Mouse (Mus musculus) embryonic facial prominence, embryonic 14.5 days (tissue): ENCODE measurements at regions not wholly inside any gene's neighbourhood (a gene's known extent, or its start where the extent isn't known, plus 50 kb on each side); places are given as distances from the start of the nearest gene placed in this dataset.

Experiments
- ATAC-seq: fragments of 200-750 bp; cut with Nextera tagmentation; 2 replicates; pipeline ENCODE4 v1.8.0; 2017; ENCODE audit warnings: low read depth, moderate number of reproducible peaks, moderate TSS enrichment
- DNase-seq: peaks from one replicate; pipeline ENCODE4 v3.0.0-alpha.2; 2015; ENCODE audit warnings: low spot score
- H3K27ac ChIP-seq: fragments of 300-500 bp; sonication (generic); replicated peaks from 2 replicates; pipeline ENCODE4 v1.5.1; 2014; ENCODE audit warnings: low read depth, mild to moderate bottlenecking, low read length, moderate library complexity
- H3K27me3 ChIP-seq: fragments of 300-500 bp; sonication (generic); replicated peaks from 2 replicates; pipeline ENCODE4 v1.6.1; 2014; ENCODE audit warnings: low read length; ENCODE audit not compliant: control insufficient read depth, insufficient read depth
- H3K36me3 ChIP-seq: fragments of 300-500 bp; sonication (generic); 2 replicates; pipeline ENCODE4 v1.6.1; 2014; ENCODE audit warnings: low read length, mixed read lengths; ENCODE audit not compliant: control insufficient read depth, insufficient read depth
- H3K4me1 ChIP-seq: fragments of 300-500 bp; sonication (generic); 2 replicates; pipeline ENCODE4 v1.6.1; 2014; ENCODE audit warnings: antibody characterized with exemption, low read length; ENCODE audit not compliant: control insufficient read depth, insufficient read depth
- H3K4me2 ChIP-seq: fragments of 300-500 bp; sonication (generic); 2 replicates; pipeline ENCODE4 v1.6.1; 2014; ENCODE audit warnings: low read depth, mild to moderate bottlenecking, low read length, moderate library complexity, mixed read lengths
- H3K4me3 ChIP-seq: fragments of 300-500 bp; sonication (generic); 2 replicates; pipeline ENCODE4 v1.5.1; 2014; ENCODE audit warnings: low read depth, mild to moderate bottlenecking, low read length
- H3K9ac ChIP-seq: fragments of 300-500 bp; sonication (generic); 2 replicates; pipeline ENCODE4 v1.6.1; 2014; ENCODE audit warnings: low read depth, mild to moderate bottlenecking, low read length, moderate library complexity, mixed read lengths
- H3K9me3 ChIP-seq: fragments of 300-500 bp; sonication (generic); 2 replicates; pipeline ENCODE4 v1.6.1; 2016; ENCODE audit warnings: low read length; ENCODE audit not compliant: control insufficient read depth
- WGBS: fragments of 180-500 bp; shearing (Covaris S2); extraction: QIAGEN DNeasy Blood & Tissue Kit; methylation state at CpG from one replicate; pipeline ENCODE4 v1.1.7; 2014; 5-methylcytosine and 5-hydroxymethylcytosine counted together

DNA sequence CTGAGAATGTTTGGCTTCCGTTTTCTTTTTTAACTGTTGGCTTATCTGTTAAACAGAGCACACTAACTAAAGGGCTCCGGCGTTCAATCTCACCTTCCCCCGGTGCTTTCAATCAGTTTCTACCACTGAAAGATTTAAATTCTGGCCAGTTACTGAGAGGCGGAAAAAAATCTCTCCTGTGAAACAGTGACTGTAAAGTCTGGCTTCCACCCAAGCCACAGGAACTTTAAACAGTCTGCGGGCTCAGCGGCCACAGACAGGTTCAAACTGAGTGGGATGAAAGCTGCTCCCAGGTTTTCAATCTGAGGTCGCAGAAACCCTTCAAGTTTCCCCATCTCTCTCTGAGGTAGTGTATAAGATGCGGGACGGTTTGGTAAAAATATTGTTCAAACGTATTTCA is 538.2 kb upstream of the Gm11114 start:
- Histone ChIP-seq H3K27me3 (no peaks in the 10 kb centered on the region), H3K4me1 (0 out of 2 replicates have a peak, but pooled peaks cover 5% of the 10 kb centered on the region), H3K36me3 (no peaks in the 10 kb centered on the region), H3K9ac (no peak overlapping the region), H3K4me3 (no peak overlapping the region), H3K9me3 (no peaks in the 10 kb centered on the region), H3K27ac (no peak overlapping the region), H3K4me2 (0 out of 2 replicates have a peak overlapping the region, but pooled peaks have one; percentile 19)
- WGBS: 54% methylated on average over 11 of the region's 11 CpGs
- ATAC-seq (no peak), DNase-seq (peak; percentile 82)

GRCm38 (mm10) chr9:84775190-84775589 is 537.4 kb upstream of the Gm11114 start:
- Histone ChIP-seq H3K4me1 (0 out of 2 replicates have a peak, but pooled peaks cover 5% of the 10 kb centered on the region), H3K36me3 (no peaks in the 10 kb centered on the region), H3K4me2 (no peak overlapping the region), H3K9me3 (no peaks in the 10 kb centered on the region), H3K4me3 (no peak overlapping the region), H3K27me3 (no peaks in the 10 kb centered on the region), H3K9ac (no peak overlapping the region), H3K27ac (no peak overlapping the region)
- WGBS: 68% methylated on average over 2 of the region's 2 CpGs
- DNase-seq (no peak), ATAC-seq (no peak)

DNA sequence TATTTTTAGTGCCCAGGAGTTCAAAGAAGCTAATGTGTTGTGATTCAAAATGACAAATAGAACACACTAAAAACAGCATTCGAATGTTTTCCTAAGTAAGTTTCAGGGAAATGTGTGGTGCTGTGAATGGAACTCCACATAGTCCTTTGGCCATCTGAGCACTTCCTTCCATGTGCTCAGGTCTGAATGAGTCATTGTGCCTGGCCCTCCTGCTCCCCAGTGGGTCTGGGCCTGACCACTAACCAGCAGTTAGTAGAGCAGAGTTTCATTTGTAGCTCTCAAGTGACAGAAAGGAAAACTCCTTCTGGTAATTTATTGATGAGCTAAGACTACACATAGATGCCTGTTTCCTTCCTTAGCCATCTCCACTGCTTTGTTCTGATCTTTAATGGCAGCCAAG is 533.4 kb upstream of the Gm11114 start:
- no peak for ATAC-seq
- Histone ChIP-seq H3K4me3 (no peak overlapping the region), H3K9me3 (no peaks in the 10 kb centered on the region), H3K9ac (no peak overlapping the region), H3K36me3 (no peaks in the 10 kb centered on the region), H3K27ac (no peak overlapping the region), H3K4me1 (0 out of 2 replicates have a peak, but pooled peaks cover 3% of the 10 kb centered on the region), H3K27me3 (no peaks in the 10 kb centered on the region), H3K4me2 (no peak overlapping the region)
- WGBS: 83% methylated on average over 1 of the region's 1 CpGs
- peak; percentile 15 for DNase-seq

- Histone ChIP-seq H3K9me3 (no peaks in the 10 kb centered on the region), H3K27me3 (no peaks in the 10 kb centered on the region; the same call in 1 of the 2 replicates), H3K27ac (no peak overlapping the region), H3K4me1 (no peaks in the 10 kb centered on the region), H3K4me2 (no peak overlapping the region), H3K4me3 (no peak overlapping the region), H3K36me3 (no peaks in the 10 kb centered on the region), H3K9ac (no peak overlapping the region)
- DNase-seq (peak; percentile 13), ATAC-seq (no peak)
These were observed 486.8 kb upstream of the Gm11114 start for GRCm38 (mm10) chr9:84825768-84826167.

DNA sequence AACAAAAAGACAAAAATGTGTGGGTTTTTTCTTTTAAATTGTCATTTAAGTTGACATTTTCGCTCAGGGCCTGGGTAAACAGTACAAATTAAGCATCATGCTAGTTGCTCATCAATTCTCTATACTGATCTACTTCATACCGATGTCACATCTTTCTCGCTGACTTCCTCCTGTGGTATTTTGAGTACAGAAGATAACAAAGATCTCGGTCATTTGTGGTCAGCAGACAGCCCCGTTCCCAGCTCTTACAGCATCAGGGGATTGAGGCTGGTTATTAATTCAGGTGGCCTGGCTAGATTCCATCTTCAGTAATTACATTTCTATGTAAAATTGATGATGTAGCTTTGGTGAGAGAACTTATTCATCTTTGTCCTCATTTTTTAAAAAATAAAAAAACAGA is 483.6 kb upstream of the Gm11114 start:
- H3K36me3 ChIP-seq: no peaks in the 10 kb centered on the region
- no peaks in the 10 kb centered on the region for H3K9me3 ChIP-seq
- H3K4me3 ChIP-seq: no peak overlapping the region
- ATAC-seq (no peak), DNase-seq (no peak)
- WGBS: 71% methylated on average over 5 of the region's 5 CpGs
- no peak overlapping the region for H3K27ac ChIP-seq
- H3K27me3 ChIP-seq: no peaks in the 10 kb centered on the region; the same call in 1 of the 2 replicates
- H3K4me1 ChIP-seq: no peaks in the 10 kb centered on the region
- H3K9ac ChIP-seq: no peak overlapping the region
- H3K4me2 ChIP-seq: no peak overlapping the region

GRCm38 (mm10) chr9:84830639-84831038 is 481.9 kb upstream of the Gm11114 start:
- ATAC-seq (no peak), DNase-seq (no peak)
- H3K9ac ChIP-seq: no peak overlapping the region
- H3K4me2 ChIP-seq: no peak overlapping the region
- no peaks in the 10 kb centered on the region; the same call in 1 of the 2 replicates for H3K27me3 ChIP-seq
- no peaks in the 10 kb centered on the region for H3K9me3 ChIP-seq
- H3K27ac ChIP-seq: no peak overlapping the region
- no peaks in the 10 kb centered on the region for H3K4me1 ChIP-seq
- H3K4me3 ChIP-seq: no peak overlapping the region
- 68% methylated on average over 2 of the region's 2 CpGs for WGBS
- H3K36me3 ChIP-seq: no peaks in the 10 kb centered on the region

- no peak overlapping the region for H3K4me3 ChIP-seq
- no peak overlapping the region for H3K9ac ChIP-seq
- DNase-seq (no peak), ATAC-seq (no peak)
- H3K4me1 ChIP-seq: no peaks in the 10 kb centered on the region
- no peaks in the 10 kb centered on the region for H3K27me3 ChIP-seq
- H3K27ac ChIP-seq: no peak overlapping the region
- no peak overlapping the region for H3K4me2 ChIP-seq
- H3K9me3 ChIP-seq: no peaks in the 10 kb centered on the region
- 65% methylated on average over 1 of the region's 1 CpGs for WGBS
- H3K36me3 ChIP-seq: no peaks in the 10 kb centered on the region
These were observed 475.1 kb upstream of the Gm11114 start for GRCm38 (mm10) chr9:84837498-84837897.

- H3K9me3 ChIP-seq: no peaks in the 10 kb centered on the region
- H3K27me3 ChIP-seq: no peaks in the 10 kb centered on the region
- no peak overlapping the region for H3K4me3 ChIP-seq
- H3K4me2 ChIP-seq: no peak overlapping the region
- H3K4me1 ChIP-seq: no peaks in the 10 kb centered on the region
- DNase-seq (no peak), ATAC-seq (no peak)
- H3K36me3 ChIP-seq: no peaks in the 10 kb centered on the region
- no peak overlapping the region for H3K9ac ChIP-seq
- no peak overlapping the region for H3K27ac ChIP-seq
These were observed 468.6 kb upstream of the Gm11114 start for GRCm38 (mm10) chr9:84844021-84844420.

DNA sequence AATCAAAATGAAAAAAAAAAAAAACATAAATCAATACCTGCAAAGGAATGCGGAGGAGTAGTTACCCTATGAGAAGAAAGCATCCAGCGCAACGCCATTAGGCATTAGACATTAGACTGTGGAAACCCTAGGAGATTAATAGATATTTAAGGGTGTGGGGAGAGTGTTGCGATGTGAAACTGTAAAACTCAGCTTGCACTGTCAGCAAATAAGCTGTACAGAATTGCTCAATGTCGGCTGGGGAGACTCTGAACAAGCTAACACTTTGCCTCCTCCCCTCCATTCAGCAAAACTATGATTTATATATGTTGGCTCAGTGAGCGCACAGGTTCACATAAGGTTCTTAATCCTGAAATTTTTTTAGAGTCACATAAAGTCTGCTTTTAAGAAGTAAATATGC is 451.0 kb upstream of the Gm11114 start:
- H3K36me3 ChIP-seq: no peaks in the 10 kb centered on the region
- no peak overlapping the region for H3K4me3 ChIP-seq
- no peaks in the 10 kb centered on the region for H3K4me1 ChIP-seq
- no peak overlapping the region for H3K4me2 ChIP-seq
- ATAC-seq: no peak
- no peak overlapping the region for H3K9ac ChIP-seq
- no peaks in the 10 kb centered on the region for H3K9me3 ChIP-seq
- no peaks in the 10 kb centered on the region for H3K27me3 ChIP-seq
- no peak overlapping the region for H3K27ac ChIP-seq
- WGBS: 82% methylated on average over 6 of the region's 6 CpGs
- no peak for DNase-seq
